Mouse (Mus musculus): Measurements from ENCODE around the gene Mink1.

The Mink1 gene

GRCm38 (mm10) chr11:70653345-70654197 lies 90.9 kb downstream of the Mink1 start:
- DNase-seq (ENCODE audit: low spot score in 2 of 2) = peak; percentile 80 to 81

GRCm38 (mm10) chr11:70654198-70654922 lies 91.7 kb downstream of the Mink1 start, which contains the start of gene Pfn1:
Gene Pfn1 (minus strand): TSS chr11:70654644.
- DNase-seq (ENCODE audit: low spot score in 2 of 2) = peak; percentile 80 to 82

- DNase-seq (ENCODE audit: low spot score in 2 of 2) = peak; percentile 78 to 81
Measured at GRCm38 (mm10) chr11:70654923-70655570, 92.4 kb downstream of the Mink1 start.

- DNase-seq (ENCODE audit: low spot score in 2 of 2) = peak in 1 of 2 experiments; percentile 62
Measured at GRCm38 (mm10) chr11:70655571-70656455, 93.1 kb downstream of the Mink1 start.

GRCm38 (mm10) chr11:70656456-70656927 lies 93.8 kb downstream of the Mink1 start:
- no peak for DNase-seq (ENCODE audit: low spot score in 2 of 2)

GRCm38 (mm10) chr11:70656964-70657363 lies 94.3 kb downstream of the Mink1 start, which contains the start of gene Eno3:
Gene Eno3 (plus strand): TSS chr11:70657202.
- DNase-seq (ENCODE audit: low spot score in 2 of 2) = no peak

- peak in 1 of 2 experiments; percentile 53 for DNase-seq (ENCODE audit: low spot score in 2 of 2)
Measured at GRCm38 (mm10) chr11:70657573-70657972, 94.9 kb downstream of the Mink1 start.

- no peak for DNase-seq (ENCODE audit: low spot score in 2 of 2)
Measured at GRCm38 (mm10) chr11:70657991-70658390, 95.3 kb downstream of the Mink1 start.

GRCm38 (mm10) chr11:70658521-70658920 lies 95.8 kb downstream of the Mink1 start:
- DNase-seq (ENCODE audit: low spot score in 2 of 2) = no peak

GRCm38 (mm10) chr11:70658942-70659341 lies 96.3 kb downstream of the Mink1 start:
- no peak for DNase-seq (ENCODE audit: low spot score in 2 of 2)

GRCm38 (mm10) chr11:70660571-70660970 lies 97.9 kb downstream of the Mink1 start:
- no peak for DNase-seq (ENCODE audit: low spot score in 2 of 2)

GRCm38 (mm10) chr11:70663101-70663500 lies 100.4 kb downstream of the Mink1 start:
- DNase-seq (ENCODE audit: low spot score in 2 of 2) = no peak

GRCm38 (mm10) chr11:70663957-70664356 lies 101.3 kb downstream of the Mink1 start:
- no peak for DNase-seq (ENCODE audit: low spot score in 2 of 2)

Data from spleen, postnatal 36 days (tissue).